8 mouse cellular contexts compared by ENCODE assay signal in genomic region chr15:8451071-8451470, GRCm38 (mm10). TPM values are rescaled to one million over a fixed set of nuclear protein-coding genes. Genes with fewer than 3 reads are reported as not detected.
DNase-seq lines count a peak whose midpoint lies in the region; ATAC-seq and TF ChIP-seq lines count a peak whose summit lies in the region.

No protein-coding gene starts in this region.

- no peaks in the 10 kb centered on the region for H3K36me3 ChIP-seq in kidney, adult 2 months (ENCODE audit: control insufficient read depth, insufficient read depth, low read length)
- H3K36me3 ChIP-seq in E14TG2a.4 (ENCODE audit: insufficient read depth, low read length): no peaks in the 10 kb centered on the region
- no peaks in the 10 kb centered on the region for H3K36me3 ChIP-seq in heart, postnatal 0 days (replicated peaks; ENCODE audit: control insufficient read depth, insufficient read depth, low read length)

- WGBS in kidney, adult 2 months: 38% methylated on average over 3 of the region's 3 CpGs
- 42% methylated on average over 3 of the region's 3 CpGs for WGBS in heart, postnatal 0 days
- 34% methylated on average over 3 of the region's 3 CpGs for WGBS in lung, adult 2 months

- H3K4me2 ChIP-seq in heart, postnatal 0 days (ENCODE audit: low read depth, low read length): no peak overlapping the region

- H3K4me1 ChIP-seq in kidney, adult 2 months (ENCODE audit: control insufficient read depth, insufficient read depth, low read length): peaks cover 7% of the 10 kb centered on the region; the same call in 1 of the 2 replicates
- H3K4me1 ChIP-seq in E14TG2a.4 (replicated peaks; ENCODE audit: low read depth, low read length): peaks cover 24% of the 10 kb centered on the region
- H3K4me1 ChIP-seq in heart, postnatal 0 days (ENCODE audit: control insufficient read depth, insufficient read depth): peaks cover 3% of the 10 kb centered on the region; the same call in 1 of the 2 replicates
- peaks cover 4% of the 10 kb centered on the region; the same call in 1 of the 2 replicates for H3K4me1 ChIP-seq in lung, adult 2 months (ENCODE audit: control insufficient read depth, insufficient read depth, low read length)

- H3K27me3 ChIP-seq in kidney, adult 2 months (replicated peaks; ENCODE audit: control insufficient read depth, insufficient read depth, low read length): no peaks in the 10 kb centered on the region
- H3K27me3 ChIP-seq in E14TG2a.4 (ENCODE audit: insufficient read depth, low read length): no peaks in the 10 kb centered on the region
- H3K27me3 ChIP-seq in heart, postnatal 0 days (ENCODE audit: control insufficient read depth, insufficient read depth, low read length): no peaks in the 10 kb centered on the region

- DNase-seq in kidney, adult 2 months: peak; percentile 84
- no peak for DNase-seq in kidney, adult 18-20 months
- DNase-seq in c-Kit-negative CD71-positive TER-119-positive erythroid progenitor cells, embryonic 14.5 days (ENCODE audit: low read depth, low spot score): peak; percentile 61
- peak; percentile 79 for DNase-seq in heart, postnatal 0 days (ENCODE audit: low spot score)
- DNase-seq in lung, adult 2 months: no peak
- peak; percentile 89 for DNase-seq in thymus, postnatal 0 days (ENCODE audit: low spot score)
- DNase-seq in cerebellum, adult 11 months: no peak

- no peak for TF ChIP-seq EP300 in heart, postnatal 0 days (IDR thresholded peaks at IDR 0.05; ENCODE audit: low read depth)

- no peaks in the 10 kb centered on the region for H3K9me3 ChIP-seq in E14TG2a.4 (ENCODE audit: low read length)
- H3K9me3 ChIP-seq in heart, postnatal 0 days (replicated peaks; ENCODE audit: control insufficient read depth, low read length): no peaks in the 10 kb centered on the region

- no peak overlapping the region for H3K9ac ChIP-seq in heart, postnatal 0 days (replicated peaks; ENCODE audit: low read depth, low read length)

- H3K4me3 ChIP-seq in kidney, adult 2 months (ENCODE audit: insufficient read depth, low read depth, low read length): no peak overlapping the region
- no peak overlapping the region for H3K4me3 ChIP-seq in E14TG2a.4 (replicated peaks; ENCODE audit: low read length)
- no peak overlapping the region for H3K4me3 ChIP-seq in heart, postnatal 0 days (ENCODE audit: low read depth, low read length)
- no peak overlapping the region for H3K4me3 ChIP-seq in lung, adult 2 months (replicated peaks; ENCODE audit: extremely low read depth, low read depth, low read length)

- no peak overlapping the region for H3K27ac ChIP-seq in kidney, adult 2 months (ENCODE audit: insufficient read depth, low read depth, low read length)
- H3K27ac ChIP-seq in heart, postnatal 0 days (ENCODE audit: low read depth): no peak overlapping the region

- peak; percentile 43; the same call in 1 of the 2 replicates for ATAC-seq in heart, postnatal 0 days (ENCODE audit: insufficient read depth, low read depth)

- TF ChIP-seq CTCF in kidney, adult 2 months (conservative IDR thresholded peaks at IDR 0.05; ENCODE audit: insufficient read depth, insufficient read length, low read depth, low read length): peak; percentile 55
- TF ChIP-seq CTCF in E14TG2a.4 (conservative IDR thresholded peaks at IDR 0.05; ENCODE audit: low read length): peak; percentile 76
- peak; percentile 75 for TF ChIP-seq CTCF in heart, postnatal 0 days (IDR thresholded peaks at IDR 0.05; ENCODE audit: low read depth)
- TF ChIP-seq CTCF in lung, adult 2 months (IDR thresholded peaks at IDR 0.05; ENCODE audit: insufficient read depth, low read length): peak; percentile 21; the same call in 1 of the 2 replicates

- no peak for TF ChIP-seq POLR2A in kidney, adult 2 months (IDR thresholded peaks at IDR 0.05; ENCODE audit: low read depth, low read length)
- no peak for TF ChIP-seq POLR2A in lung, adult 2 months (IDR thresholded peaks at IDR 0.05; ENCODE audit: borderline replicate concordance, extremely low read depth, low read depth, low read length)

RNA-seq across cellular contexts. Expression of gene Nipbl, which starts 6.8 kb away (rescaled TPM):
- 4.6 and 5.2 TPM in 2 replicates for polyA plus RNA-seq in kidney, adult 2 months (2012; rRNA removed)
- 10.3 and 12.2 TPM in 2 replicates for total RNA-seq in heart, postnatal 0 days (2014; rRNA removed; ENCODE audit: low replicate concordance)
- 8.2 TPM in 2 replicates for polyA plus RNA-seq in heart, postnatal 0 days (2015; fragmentation: Nextera tagmentation; extraction: Ambion mirVana)
- polyA plus RNA-seq in lung, adult 2 months (2012; rRNA removed): 4.9 and 7.1 TPM in 2 replicates
- polyA plus RNA-seq in thymus, postnatal 0 days (2015; fragmentation: Nextera tagmentation; extraction: Ambion mirVana): 22.5 and 28.7 TPM in 2 replicates

Comparison
In these comparisons a context has a peak if more than half of its experiments do, and no peak if none do; other contexts are left out.
1. DNase-seq: peak in kidney, adult 2 months (single experiment), c-Kit-negative CD71-positive TER-119-positive erythroid progenitor cells, embryonic 14.5 days (single experiment), heart, postnatal 0 days (single experiment) and thymus, postnatal 0 days (single experiment); none in kidney, adult 18-20 months (single experiment), lung, adult 2 months (single experiment) and cerebellum, adult 11 months (single experiment).
2. CTCF ChIP-seq: peak in every context shown above with its lines; median percentile 76 in E14TG2a.4; 75 in heart, postnatal 0 days; 55 in kidney, adult 2 months; 21 in lung, adult 2 months.